Mouse (Mus musculus): Measurements from ENCODE around the gene Tcf7. TPM values are rescaled to one million over a fixed set of nuclear protein-coding genes. Genes with fewer than 3 reads are reported as not detected.

Gene Tcf7
- total RNA-seq (2021), result 1 to 10 TPM; 6.9 to 7.3 TPM

GRCm38 (mm10) chr11:52282774-52283595 is at the start of gene Tcf7:
TSS of gene Tcf7 (minus strand) at chr11:52283014.
- DNase-seq, result peak; percentile 61
- intact Hi-C loops (cut with DNase I), result no loop called here

DNA sequence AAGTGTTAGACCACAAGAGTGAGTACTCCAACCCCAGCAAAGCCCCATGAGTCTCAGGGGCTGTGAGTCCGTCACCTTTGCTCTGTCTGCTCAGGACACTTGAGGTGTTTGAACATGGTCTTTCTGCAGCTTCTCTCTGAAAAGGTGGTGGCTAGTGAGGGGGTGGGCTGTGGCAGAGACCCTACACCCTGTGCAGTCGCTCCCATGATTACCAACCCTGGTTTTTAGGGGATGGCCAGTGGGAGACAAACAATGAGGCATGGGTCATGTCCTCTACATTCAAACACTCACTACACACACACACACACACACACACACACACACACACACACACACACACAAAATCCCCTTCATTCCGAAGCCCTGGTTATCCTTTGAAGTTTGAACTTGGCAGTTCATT is 44.5 kb upstream of the Tcf7 start:
- intact Hi-C loops (cut with DNase I), result no loop called here
- no peak for DNase-seq

DNA sequence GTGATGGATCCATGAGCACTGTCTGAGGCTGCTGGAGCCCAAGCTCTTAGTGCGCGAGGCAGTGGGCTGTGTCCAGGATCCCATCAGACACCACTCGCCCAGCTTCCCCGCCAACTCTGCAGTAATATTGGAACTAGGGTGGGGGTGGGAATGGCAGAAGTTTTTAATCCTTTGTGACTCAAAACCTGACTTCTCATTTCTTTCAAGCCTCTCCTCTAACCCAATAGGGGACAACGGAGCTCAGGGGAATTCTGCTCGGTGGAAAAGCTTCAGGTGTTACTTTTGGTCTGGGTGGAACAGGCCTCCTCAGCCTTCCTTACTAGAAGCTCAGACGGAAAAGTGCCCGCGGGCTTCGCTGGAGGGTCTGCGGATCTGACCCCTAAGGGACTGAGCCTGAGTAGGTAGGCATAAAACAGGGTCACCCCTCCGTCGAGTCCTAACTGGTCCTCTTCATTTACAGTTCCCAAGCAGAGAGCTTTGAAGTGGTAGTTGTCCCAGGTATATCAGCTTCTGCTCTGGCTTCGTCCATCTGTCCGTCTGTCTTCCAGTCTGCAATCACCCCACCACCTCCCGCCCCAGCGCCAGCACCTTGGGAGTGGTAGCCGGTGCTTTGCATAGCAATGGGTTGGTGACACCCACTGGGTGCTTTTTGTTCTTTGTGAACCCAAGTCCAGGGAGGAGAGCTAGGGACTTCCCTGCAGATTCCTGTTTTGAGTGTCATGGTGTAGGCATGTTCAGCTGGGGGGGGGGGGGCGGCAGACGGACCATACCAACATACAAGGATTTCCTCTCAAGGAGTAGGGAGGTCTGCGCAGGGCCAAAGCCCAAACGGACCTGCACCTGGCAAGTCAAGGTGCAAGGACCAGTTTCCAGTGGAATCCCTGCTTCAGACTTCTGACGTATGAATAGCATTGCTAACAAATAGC is 41.9 kb upstream of the Tcf7 start:
- intact Hi-C loops (cut with DNase I), result no loop called here
- DNase-seq, result no peak

DNA sequence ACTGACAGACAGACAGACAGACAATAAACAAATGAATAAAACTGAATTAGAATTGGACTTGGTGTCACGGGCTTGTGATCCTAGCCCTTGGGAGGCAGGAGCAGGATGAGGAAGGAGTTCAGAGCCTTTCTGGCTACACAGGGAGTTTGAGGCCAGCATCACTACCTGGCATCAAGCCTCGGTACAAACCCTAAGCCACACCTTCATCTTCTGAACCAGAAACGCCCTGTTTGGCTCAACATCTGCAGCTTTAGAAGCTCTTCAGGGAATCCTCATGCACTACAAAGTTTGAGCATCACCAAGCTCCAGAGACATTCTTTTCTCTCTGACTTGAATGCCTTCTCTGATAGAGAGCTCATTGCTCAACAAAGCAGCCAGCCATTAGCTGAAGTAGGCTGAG is 38.7 kb upstream of the Tcf7 start:
- no peak for DNase-seq
- intact Hi-C loops (cut with DNase I), result no loop called here

DNA sequence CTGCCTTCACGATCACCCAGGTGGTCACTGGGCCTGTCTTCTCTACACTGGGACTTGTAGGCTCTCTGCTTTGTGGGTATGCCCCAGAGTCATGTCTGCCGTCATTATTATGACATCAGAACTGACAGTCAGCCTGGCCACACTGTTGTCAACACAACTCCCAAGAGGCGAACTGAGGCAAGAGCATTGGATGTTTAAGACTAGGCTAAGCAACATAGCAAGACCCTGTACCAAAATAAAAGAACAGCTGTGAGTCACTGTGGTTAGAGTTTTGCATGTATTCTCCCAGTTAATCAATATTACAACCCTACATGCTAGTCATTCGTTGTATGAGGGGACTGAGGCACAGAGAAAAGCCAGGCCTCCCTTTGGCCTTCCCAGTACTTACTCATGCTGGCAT is 37.7 kb upstream of the Tcf7 start:
- intact Hi-C loops (cut with DNase I), result no loop called here
- DNase-seq, result no peak

DNA sequence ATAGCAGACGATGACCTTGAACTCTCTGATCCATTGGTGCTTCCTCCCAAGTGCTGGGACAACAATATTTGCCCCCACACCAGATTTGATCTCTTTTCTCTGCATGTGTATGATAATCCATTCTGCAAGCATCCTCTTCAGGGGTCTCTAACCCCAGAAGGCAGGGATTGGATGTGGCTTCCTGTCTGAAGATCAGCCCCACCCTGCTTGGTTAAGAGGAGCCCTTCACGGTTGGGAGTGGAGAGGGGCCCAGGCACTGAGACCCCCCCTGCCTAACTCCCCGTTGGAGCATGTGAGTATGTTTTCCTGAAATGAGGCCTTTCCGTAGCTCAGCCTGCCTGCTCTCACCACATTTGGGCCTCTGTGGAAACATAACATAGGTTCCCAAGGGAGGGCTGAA is 36.9 kb upstream of the Tcf7 start:
- no peak for DNase-seq
- intact Hi-C loops (cut with DNase I), result no loop called here

DNA sequence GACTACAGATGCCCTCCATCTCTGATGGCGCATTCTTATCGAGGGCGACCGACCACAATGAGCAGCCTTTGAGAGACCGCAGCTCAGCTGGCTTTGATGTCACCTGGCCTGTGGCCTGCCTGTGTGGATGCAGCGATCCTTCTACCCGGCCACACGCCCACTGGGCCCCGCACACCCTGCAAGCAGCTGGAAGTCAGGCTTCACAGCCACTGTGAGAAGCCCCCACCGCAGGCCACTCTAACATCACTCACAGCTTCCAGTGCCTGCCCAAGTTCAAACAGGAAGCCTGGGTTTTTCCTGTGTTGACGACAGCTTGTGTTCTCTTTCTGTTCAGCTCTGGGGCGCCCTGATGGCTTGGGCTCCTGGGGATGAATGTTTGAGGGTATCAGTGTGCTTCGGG is 35.6 kb upstream of the Tcf7 start:
- intact Hi-C loops (cut with DNase I), result no loop called here
- DNase-seq, result no peak

DNA sequence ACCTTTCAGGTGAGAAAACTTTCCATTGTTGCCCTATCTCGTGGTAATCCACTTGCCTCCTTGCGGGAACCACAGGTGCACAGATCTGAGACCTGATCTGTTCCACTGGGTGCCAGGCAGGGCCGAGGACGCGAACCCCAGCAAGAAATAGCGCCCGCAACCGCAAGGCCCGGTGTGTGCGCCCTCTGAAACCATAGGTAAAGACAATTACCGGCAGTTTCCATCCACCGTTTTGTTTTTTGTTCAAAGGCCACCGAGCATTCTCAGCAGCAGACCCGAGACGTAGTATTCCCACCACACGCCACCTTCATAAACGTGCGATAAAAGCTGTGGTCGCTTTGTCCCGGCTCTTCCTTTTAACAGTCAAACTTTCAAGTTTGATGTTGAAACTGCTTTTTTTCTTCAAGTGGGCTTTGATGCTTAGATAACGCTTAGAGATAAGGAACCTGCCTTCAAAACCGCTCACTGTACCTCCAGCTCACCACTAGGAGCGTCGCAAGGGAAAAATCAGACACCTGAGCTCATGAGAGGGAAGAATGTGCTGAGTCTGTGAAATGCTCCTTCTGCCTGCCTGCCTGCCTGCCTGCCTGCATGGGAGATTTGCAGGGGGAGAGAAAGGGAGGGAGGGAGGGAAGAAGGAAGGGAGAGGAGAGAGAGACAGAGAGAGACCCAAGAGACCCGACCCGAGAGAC is 31.4 kb upstream of the Tcf7 start:
- DNase-seq, result no peak
- intact Hi-C loops (cut with DNase I), result no loop called here

- DNase-seq, result no peak
- intact Hi-C loops (cut with DNase I), result no loop called here
These were observed 27.9 kb upstream of the Tcf7 start for GRCm38 (mm10) chr11:52310709-52311108.

DNA sequence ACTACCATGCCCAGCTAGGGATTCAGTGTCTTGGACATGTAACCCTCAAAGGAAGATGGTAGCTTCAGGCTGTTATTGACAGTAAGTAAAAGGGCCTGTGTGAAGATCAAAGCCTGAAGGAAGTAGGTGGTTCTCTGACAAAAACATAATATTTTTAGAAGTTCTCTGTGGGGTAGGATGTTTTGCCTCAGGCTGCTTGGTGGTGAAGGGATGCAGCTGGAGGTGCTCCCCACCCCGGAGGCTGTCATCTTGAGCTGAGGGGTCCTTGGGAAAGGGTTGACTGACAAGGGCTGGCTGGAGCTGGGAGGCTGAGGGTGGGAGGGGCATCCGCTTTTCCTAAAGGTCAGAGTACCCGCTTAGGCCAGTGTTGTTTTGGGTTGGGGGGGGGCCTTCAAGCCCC is 26.7 kb upstream of the Tcf7 start:
- no peak for DNase-seq
- intact Hi-C loops (cut with DNase I), result no loop called here

DNA sequence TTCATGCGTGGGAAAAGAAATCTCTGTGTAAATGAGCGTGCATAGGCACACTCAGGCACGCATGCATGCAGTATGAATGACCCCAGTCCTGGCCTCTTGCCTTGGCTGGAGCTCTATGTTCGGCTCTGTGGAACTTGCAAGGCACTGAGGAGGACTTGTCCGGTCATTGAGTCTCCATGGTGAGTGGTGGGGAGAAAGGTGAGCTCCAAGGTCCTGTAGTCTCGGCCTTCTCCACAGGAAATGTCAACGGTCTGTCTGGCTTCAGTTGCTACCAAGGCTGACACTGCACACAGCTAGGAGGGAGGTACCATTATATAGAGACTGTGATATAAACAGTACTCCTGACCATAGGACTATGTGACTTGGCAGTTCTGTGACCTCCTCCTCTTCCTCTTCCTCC is 23.6 kb upstream of the Tcf7 start:
- intact Hi-C loops (cut with DNase I), result no loop called here
- no peak for DNase-seq

DNA sequence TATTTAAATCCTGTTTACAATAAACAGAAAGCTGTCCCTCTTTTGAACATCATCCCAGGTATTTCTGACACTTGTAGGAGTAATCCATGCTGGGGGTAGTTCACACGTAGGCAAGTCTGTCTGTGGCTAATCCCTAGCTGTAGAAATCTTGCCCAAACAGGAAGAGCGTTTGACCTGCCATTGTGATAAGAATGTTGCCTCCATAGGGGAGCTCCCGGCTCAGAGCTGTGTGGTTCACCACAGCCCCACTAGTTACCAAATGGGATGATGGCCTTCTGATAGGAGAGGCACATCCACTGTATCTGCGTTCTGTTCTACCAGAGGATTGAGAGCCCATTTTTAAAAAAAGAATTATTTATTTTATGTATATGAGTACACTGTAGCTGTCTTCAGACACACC is 22.5 kb upstream of the Tcf7 start:
- no peak for DNase-seq
- intact Hi-C loops (cut with DNase I), result no loop called here

- intact Hi-C loops (cut with DNase I), result no loop called here
- no peak for DNase-seq
These were observed 19.9 kb upstream of the Tcf7 start for GRCm38 (mm10) chr11:52302668-52303067.

- intact Hi-C loops (cut with DNase I), result no loop called here
- DNase-seq, result no peak
These were observed 16.9 kb upstream of the Tcf7 start for GRCm38 (mm10) chr11:52299687-52300086.

DNA sequence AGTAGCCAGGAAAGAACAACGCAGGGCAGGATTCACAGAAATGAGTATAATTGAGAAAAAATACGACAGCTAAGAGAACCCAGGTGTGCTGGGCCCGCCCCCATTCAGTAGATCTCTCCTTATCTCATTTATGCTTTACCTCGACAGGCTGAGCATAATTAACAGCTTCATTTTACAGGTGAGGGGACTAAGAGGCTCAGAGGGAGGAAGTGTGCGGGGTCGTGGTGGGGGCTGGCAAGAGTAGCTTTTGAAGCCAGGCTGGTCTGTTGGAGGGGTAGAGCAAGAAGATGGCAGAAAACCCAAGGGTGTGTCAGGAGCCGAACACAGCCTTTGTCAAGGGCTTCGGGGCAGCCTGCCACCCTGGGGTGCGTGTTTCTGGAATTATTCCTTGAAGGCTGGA is 16.1 kb upstream of the Tcf7 start:
- intact Hi-C loops (cut with DNase I), result no loop called here
- no peak for DNase-seq

DNA sequence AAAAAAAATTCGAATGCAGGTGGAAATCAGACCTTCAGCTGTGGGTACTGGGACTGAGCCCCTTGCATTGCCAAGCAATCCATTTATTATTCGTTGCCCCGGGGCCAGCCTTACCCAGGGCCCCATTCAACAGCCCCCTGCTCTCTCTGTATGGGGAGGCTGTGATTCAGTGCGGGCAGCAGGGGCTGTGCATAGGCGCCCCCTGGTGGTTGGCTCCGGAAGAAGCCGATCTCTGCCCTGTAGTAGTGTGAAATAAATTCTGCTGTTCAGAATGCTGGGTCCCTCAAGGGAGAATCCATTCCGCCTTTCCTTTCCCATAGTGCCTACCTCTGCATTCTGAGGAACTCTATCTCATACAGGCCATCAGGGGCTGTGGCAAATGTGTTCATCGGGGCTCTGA is 14.5 kb upstream of the Tcf7 start:
- intact Hi-C loops (cut with DNase I), result no loop called here
- DNase-seq, result peak; percentile 76

- DNase-seq, result no peak
- intact Hi-C loops (cut with DNase I), result no loop called here
These were observed 11.3 kb upstream of the Tcf7 start for GRCm38 (mm10) chr11:52294103-52294502.

GRCm38 (mm10) chr11:52292894-52293293 is 10.1 kb upstream of the Tcf7 start:
- intact Hi-C loops (cut with DNase I), result no loop called here
- DNase-seq, result no peak

- intact Hi-C loops (cut with DNase I), result no loop called here
- no peak for DNase-seq
These were observed 9.5 kb upstream of the Tcf7 start for GRCm38 (mm10) chr11:52292346-52292745.

- DNase-seq, result no peak
- intact Hi-C loops (cut with DNase I), result no loop called here
These were observed 4.1 kb upstream of the Tcf7 start for GRCm38 (mm10) chr11:52286958-52287305.

DNA sequence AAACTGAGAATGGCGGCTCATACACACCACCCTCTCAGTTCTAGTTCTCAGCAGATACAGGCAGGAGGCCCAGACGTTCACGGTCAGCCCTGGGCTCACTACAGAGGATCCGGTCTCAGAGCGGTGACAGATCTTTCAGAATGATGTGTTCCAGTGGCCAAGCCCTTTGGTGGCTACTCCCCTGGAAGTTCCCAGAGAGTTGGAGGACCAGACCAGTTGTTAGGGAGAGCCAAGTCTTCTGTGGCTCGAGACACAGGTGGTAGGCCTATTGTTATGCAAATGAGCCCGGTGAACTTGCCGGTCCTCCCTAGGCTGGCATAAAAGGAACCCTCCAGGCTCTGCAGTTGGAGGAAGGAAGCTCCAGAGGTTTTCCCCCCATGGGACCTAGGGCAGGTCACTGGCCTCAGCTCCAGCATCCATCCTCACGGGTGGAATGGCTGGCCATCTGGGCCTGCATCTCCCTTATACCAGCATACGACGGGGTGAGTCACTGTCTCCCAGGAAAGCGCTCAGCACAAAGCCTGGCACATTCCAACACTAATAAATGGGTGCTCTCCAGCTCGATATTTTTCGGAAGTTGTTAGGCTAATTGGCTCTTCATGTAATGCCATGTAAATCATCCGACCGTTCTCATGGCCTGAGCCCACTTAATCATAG is 3.6 kb upstream of the Tcf7 start:
- intact Hi-C loops (cut with DNase I), result no loop called here
- no peak for DNase-seq

All from left cerebral cortex, postnatal 4 days (tissue).